Mouse (Mus musculus): ENCODE data around the gene Zfhx3. TPM values are rescaled to one million over a fixed set of nuclear protein-coding genes. Genes with fewer than 3 reads are reported as not detected.

The Zfhx3 gene
- polyA plus RNA-seq, 1 experiment, result 17.1 TPM

DNA sequence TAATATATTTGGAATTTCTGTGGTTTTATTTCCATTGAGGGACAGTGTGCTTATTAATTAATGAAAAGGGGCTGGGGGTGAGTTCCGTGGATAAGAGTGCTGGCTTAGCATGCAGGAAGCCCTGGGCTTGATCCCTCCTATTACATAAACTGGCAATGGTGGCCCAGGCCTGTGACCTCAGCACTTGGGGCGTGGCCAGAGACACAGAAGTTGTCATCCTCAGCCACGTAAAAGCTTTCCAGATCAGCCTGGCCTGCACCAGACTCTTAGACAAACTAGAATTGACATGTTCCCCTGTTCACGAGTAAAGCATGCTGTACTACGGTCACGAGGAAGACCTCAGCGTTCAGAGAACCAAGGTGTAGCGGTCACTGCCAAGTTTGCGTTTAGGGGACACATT lies 808.4 kb downstream of the Zfhx3 start:
- no peak for TF ChIP-seq POLR2A (IDR thresholded peaks at IDR 0.05; ENCODE audit: borderline replicate concordance, low read depth, low read length)
- TF ChIP-seq CTCF (IDR thresholded peaks at IDR 0.05; ENCODE audit: low read depth, low read length), result no peak
- Histone ChIP-seq H3K4me1 (ENCODE audit: control insufficient read depth, insufficient read depth, low read length) (peaks cover 31% of the 10 kb centered on the region), H3K4me3 (ENCODE audit: insufficient read depth, low read length) (no peak overlapping the region), H3K27ac (ENCODE audit: insufficient read depth, low read depth, low read length) (no peak overlapping the region)

DNA sequence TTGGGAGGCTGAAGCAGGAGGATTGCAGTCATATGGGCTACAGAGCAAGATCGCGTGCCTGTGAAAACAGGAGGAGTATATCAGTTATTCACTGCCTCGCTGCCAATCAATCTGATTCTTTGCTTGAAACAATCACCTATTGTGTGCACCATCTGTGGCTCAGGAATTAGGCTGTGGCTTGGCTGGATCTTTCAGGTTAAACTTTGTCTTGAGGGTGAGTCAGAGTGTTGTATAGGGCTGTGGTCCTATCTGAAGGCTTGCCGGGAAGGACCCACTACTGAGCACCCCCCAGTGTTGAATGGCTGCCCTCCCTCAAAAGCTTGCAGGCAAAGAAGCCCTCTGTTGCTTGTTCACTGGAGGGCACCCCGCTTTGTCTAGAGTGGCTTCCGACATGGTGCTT lies 812.1 kb downstream of the Zfhx3 start:
- peaks cover 22% of the 10 kb centered on the region for H3K4me1 ChIP-seq (ENCODE audit: control insufficient read depth, insufficient read depth, low read length)
- H3K27ac ChIP-seq (ENCODE audit: insufficient read depth, low read depth, low read length), result no peak overlapping the region
- no peak overlapping the region for H3K4me3 ChIP-seq (ENCODE audit: insufficient read depth, low read length)
- no peak for TF ChIP-seq CTCF (IDR thresholded peaks at IDR 0.05; ENCODE audit: low read depth, low read length)
- TF ChIP-seq POLR2A (IDR thresholded peaks at IDR 0.05; ENCODE audit: borderline replicate concordance, low read depth, low read length), result no peak

DNA sequence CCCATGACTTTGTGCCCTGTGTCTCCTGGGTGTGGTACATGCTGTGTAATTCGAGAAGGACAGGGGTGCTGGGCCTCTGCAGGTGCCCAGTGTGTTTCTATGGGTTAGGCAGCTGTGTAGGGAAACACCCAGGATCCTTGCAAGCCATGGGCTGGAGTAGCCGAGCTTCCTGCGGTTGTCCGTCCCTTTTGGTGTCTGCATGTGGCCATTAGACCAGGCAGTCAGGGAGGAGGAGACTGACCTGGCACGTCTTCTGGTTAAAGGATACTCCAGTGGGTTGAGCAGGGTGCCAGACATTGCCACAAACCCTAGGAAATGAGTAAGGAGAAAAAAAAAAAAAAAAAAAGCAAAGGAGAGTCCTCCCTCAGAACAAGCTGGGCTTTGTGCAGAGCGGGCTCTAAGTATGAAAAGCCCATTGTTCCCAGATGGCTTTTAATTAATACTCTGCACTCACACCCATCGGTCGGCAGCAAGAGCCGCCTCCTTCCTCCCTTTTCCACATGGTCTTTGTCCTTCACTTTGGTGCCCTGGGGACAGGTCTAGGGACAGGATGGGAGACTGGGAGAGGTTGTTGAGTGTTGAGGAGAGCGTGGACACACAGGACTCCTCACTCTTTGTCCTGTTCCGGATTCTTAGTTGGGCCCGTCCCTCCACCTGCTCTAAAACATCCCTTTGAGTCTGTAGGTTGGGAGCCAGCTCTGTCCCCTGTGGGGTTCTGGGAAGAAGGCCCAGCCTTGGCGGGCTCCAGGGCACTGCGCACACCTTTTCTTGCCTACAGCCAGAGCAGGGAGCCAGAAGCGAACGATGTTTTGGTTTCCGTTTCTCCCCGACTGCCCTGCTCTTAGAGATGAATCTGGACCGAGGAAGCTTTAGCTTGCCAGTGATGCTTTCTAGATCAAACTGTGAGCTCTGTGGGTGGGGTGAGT lies 813.2 kb downstream of the Zfhx3 start:
- Histone ChIP-seq H3K27ac (ENCODE audit: insufficient read depth, low read depth, low read length) (no peak overlapping the region), H3K4me1 (ENCODE audit: control insufficient read depth, insufficient read depth, low read length) (peaks cover 15% of the 10 kb centered on the region), H3K4me3 (ENCODE audit: insufficient read depth, low read length) (no peak overlapping the region)
- no peak for TF ChIP-seq CTCF (IDR thresholded peaks at IDR 0.05; ENCODE audit: low read depth, low read length)
- no peak for TF ChIP-seq POLR2A (IDR thresholded peaks at IDR 0.05; ENCODE audit: borderline replicate concordance, low read depth, low read length)

DNA sequence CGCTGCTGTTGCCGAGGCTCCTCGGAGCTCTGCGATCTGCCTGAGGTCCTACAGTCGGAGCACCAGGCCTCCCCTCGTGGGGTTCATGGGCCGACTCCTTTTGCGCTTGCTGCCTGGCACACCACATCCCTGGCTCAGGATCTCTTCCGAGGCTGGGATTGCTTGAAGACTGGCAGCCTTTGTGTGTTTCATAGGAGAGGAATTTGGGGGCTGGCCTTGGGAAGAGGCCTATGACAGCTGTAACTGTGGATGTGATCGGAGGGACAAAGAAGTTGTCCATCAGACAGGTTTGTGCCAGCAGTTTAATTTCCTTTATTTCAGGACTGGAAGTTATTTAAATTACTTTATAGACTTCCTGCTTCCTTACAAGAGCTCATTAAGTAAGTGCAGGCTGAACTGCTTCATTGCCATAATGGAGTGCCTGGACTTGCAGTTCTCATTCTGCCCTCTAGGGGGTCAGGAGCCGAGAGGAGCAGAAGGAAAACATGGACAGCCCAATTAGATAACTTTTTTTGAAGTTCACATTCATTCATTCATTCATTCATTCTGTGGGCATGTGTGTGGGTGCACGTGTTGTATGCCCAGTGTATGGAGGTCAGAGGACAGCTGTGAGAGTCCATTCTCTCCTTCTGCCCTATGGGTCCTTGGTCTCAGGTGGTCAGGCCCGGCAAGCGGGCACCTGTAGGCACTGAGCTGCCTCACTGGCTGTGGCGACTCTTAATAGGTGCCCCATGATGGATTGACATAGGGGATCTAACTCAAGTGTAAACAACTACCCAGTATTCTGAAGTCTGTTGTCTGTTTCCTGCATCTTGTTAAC lies 817.3 kb downstream of the Zfhx3 start:
- Histone ChIP-seq H3K4me1 (ENCODE audit: control insufficient read depth, insufficient read depth, low read length) (peaks cover 13% of the 10 kb centered on the region), H3K27ac (ENCODE audit: insufficient read depth, low read depth, low read length) (no peak overlapping the region), H3K4me3 (ENCODE audit: insufficient read depth, low read length) (no peak overlapping the region)
- TF ChIP-seq CTCF (IDR thresholded peaks at IDR 0.05; ENCODE audit: low read depth, low read length) (peak; percentile 60), POLR2A (IDR thresholded peaks at IDR 0.05; ENCODE audit: borderline replicate concordance, low read depth, low read length) (no peak)

DNA sequence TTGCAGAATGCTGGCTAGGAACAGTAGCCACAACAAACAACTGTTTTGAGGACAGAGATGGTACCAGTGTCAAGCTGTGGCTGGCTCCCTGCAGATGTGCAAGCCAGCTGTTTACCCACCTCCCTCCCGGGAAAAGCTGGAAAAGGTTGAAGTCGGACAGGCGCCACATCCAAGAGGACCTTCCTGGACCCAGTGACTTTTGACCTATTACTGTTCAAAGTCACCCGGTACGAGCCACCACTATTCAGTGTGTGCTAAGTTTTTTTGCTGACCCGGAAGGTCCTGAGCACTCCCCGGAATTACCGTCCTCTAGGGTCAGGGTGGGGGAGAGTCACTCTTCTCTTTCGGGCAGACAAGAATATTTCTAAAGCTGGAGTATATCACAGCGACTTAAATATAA lies 818.3 kb downstream of the Zfhx3 start:
- peaks cover 20% of the 10 kb centered on the region for H3K4me1 ChIP-seq (ENCODE audit: control insufficient read depth, insufficient read depth, low read length)
- no peak overlapping the region for H3K27ac ChIP-seq (ENCODE audit: insufficient read depth, low read depth, low read length)
- TF ChIP-seq POLR2A (IDR thresholded peaks at IDR 0.05; ENCODE audit: borderline replicate concordance, low read depth, low read length) (no peak), CTCF (IDR thresholded peaks at IDR 0.05; ENCODE audit: low read depth, low read length) (no peak)
- no peak overlapping the region for H3K4me3 ChIP-seq (ENCODE audit: insufficient read depth, low read length)

DNA sequence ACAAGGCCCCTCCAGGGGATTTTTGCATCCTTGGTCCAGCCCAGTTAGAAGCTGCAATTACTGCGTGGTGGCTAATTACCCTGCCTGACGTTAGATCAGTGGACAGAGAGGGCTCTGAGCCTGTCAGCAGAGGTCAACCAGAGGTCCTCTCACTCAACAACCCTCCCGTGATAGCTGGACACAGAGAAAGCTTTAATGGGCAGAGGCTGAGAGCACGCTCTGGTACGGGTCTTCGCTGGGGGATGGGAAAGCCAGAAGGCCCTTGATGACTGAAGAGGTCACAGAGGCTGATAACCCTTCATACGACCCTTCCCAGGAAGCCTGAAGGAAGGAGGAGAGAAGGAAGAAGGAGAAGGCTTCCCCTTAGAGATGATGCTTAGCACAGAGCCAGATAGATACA lies 820.1 kb downstream of the Zfhx3 start:
- TF ChIP-seq POLR2A (IDR thresholded peaks at IDR 0.05; ENCODE audit: borderline replicate concordance, low read depth, low read length) (no peak), CTCF (IDR thresholded peaks at IDR 0.05; ENCODE audit: low read depth, low read length) (no peak)
- Histone ChIP-seq H3K27ac (ENCODE audit: insufficient read depth, low read depth, low read length) (no peak overlapping the region), H3K4me3 (ENCODE audit: insufficient read depth, low read length) (no peak overlapping the region), H3K4me1 (ENCODE audit: control insufficient read depth, insufficient read depth, low read length) (peaks cover 34% of the 10 kb centered on the region)

DNA sequence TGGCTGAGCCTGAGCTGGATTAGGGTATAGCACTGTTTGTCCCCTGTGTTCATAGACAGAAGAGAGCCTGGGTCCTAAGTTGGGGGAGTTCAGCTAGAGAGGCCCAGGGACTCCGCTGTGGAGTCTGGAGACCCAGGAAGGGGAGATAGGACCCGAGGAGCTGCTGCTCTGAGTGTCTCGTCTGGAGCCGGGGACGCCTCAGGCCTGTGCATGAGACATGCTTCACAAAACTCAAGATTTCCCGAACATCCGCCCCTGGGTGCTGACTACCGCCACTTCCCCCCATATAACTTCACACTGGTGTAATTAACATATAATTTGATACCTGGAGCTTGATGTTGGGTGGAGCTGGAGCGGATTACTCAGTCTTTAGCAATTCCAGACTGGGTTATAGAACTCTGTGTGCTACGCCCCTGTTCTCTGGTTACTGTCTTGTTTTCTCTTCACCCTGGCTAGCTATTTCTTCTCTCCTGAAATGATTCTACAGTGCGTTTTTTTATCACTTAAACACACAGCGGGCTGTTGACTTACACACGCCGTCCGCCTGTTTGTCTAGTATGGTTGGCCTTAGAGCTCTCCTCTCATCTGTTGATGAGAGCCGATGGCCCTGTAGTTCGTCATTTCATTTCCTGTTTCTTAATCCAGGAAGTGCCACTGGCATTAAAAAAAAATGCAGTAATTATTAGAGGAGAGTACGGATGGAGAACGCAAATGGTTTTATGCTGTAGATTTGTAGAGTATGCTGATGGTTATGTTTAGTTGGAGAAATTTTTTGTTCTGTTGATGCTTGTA lies 822.2 kb downstream of the Zfhx3 start:
- Histone ChIP-seq H3K4me1 (ENCODE audit: control insufficient read depth, insufficient read depth, low read length) (peaks cover 30% of the 10 kb centered on the region), H3K27ac (ENCODE audit: insufficient read depth, low read depth, low read length) (peak overlapping the region; percentile 58), H3K4me3 (ENCODE audit: insufficient read depth, low read length) (no peak overlapping the region; the same call in 1 of the 2 replicates)
- TF ChIP-seq CTCF (IDR thresholded peaks at IDR 0.05; ENCODE audit: low read depth, low read length) (no peak), POLR2A (IDR thresholded peaks at IDR 0.05; ENCODE audit: borderline replicate concordance, low read depth, low read length) (no peak)

DNA sequence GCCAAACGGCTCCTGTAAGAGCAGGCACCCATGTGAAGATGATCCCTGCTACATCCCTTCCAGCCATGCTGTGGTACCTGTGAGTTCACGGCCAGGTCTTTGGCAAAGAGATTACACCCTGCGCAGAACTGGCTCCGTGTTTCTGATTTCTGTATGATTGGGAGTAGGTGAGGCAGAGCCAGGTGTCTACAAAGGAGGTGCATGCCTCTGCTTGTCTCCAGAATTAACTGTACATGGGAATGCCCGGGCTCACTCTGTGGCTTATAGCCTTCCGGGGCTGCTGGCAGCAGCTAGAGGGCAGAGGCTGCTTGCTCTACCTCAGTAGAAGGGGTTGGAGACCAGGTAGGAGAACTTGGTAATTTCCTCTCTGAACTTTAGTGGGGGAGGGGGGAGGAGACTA lies 823.7 kb downstream of the Zfhx3 start:
- TF ChIP-seq POLR2A (IDR thresholded peaks at IDR 0.05; ENCODE audit: borderline replicate concordance, low read depth, low read length), result no peak
- no peak for TF ChIP-seq CTCF (IDR thresholded peaks at IDR 0.05; ENCODE audit: low read depth, low read length)
- Histone ChIP-seq H3K27ac (ENCODE audit: insufficient read depth, low read depth, low read length) (no peak overlapping the region), H3K4me1 (ENCODE audit: control insufficient read depth, insufficient read depth, low read length) (peaks cover 34% of the 10 kb centered on the region), H3K4me3 (ENCODE audit: insufficient read depth, low read length) (no peak overlapping the region)

DNA sequence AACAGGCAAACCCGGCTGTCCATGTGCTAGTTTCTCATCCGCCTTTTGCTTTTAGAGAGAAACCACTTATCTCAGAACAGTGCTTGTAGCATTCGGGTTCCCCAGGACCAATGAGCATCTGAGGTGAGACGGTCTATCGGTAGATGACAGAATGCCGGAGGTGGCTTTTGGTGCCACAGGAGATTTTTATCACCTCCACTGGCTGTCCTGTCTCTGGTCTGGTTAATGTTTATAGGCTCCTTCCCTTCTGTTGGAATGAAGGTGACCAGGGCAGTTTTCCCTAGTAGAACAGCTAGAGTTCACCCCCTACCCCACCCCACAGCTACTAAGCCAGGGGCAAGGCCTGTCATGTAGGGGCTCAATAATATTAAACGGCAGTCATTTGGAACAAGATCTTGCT lies 825.6 kb downstream of the Zfhx3 start:
- Histone ChIP-seq H3K27ac (ENCODE audit: insufficient read depth, low read depth, low read length) (no peak overlapping the region), H3K4me3 (ENCODE audit: insufficient read depth, low read length) (no peak overlapping the region), H3K4me1 (ENCODE audit: control insufficient read depth, insufficient read depth, low read length) (peaks cover 36% of the 10 kb centered on the region)
- TF ChIP-seq CTCF (IDR thresholded peaks at IDR 0.05; ENCODE audit: low read depth, low read length) (no peak), POLR2A (IDR thresholded peaks at IDR 0.05; ENCODE audit: borderline replicate concordance, low read depth, low read length) (no peak)
